Mouse (Mus musculus): ENCODE measurements around the gene Spata18.

DNA sequence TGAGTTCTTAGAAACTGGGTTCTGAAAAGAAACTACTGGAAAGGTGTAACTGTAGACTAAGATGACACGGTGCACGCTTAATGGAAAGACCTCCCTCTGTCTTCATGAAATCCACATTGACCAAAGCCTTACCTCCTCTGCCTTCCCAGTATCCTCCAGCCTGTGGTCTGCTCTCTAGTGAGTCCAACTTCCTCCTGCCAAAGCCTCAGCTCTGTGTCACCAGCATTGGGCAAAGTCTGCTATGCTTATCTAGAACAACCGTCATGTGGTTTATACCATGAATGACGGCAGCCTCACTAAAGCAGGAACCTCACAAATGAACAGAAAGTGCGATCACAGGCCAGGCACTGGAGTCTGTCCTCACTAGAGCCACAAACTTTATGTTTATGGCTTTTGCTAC, 21.0 kb upstream of the Spata18 start:
- TF ChIP-seq CTCF (IDR thresholded peaks at IDR 0.05; ENCODE audit: borderline replicate concordance, extremely low read depth, insufficient read depth, insufficient read length) (no peak), POLR2A (IDR thresholded peaks at IDR 0.05; ENCODE audit: borderline replicate concordance, extremely low read depth, insufficient read depth, insufficient read length, poor library complexity, severe bottlenecking) (no peak)
